Comparison of ENCODE assay signal across 19 mouse cellular contexts in the genomic region with DNA sequence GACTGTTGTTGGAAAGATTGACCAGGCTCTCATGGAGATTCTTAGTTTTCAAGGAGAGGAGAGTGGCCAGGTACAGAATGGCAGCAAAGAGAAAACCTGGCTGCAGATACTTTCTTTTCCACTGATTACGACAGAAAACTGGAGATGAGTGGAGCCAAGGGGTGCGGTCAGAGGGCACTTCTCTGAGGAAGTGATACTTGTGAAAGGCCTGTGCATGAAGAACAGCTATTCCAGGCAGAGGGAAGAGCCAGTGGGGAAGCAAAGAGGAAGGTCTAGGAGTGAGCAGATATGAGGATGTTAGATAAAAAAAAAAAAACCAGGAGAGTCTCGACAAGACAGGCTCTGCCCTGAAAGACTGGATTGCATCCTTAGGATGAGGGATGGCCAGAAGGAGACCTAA.
A peak's percentile ranks its signal among the peaks of the same experiment; 100 is the strongest.
DNase-seq lines count a peak whose midpoint lies in the region; ATAC-seq lines count a peak whose summit lies in the region.
"Had no signal": no experiment of that assay in that cellular context is flagged by ENCODE, and none has a peak within 500 bp of the region (broad histone marks: within the 10 kb centered on the region; RNA-seq: fewer than 3 reads in every experiment).

No protein-coding gene starts in this region.

- no peaks in the 10 kb centered on the region for H3K4me1 ChIP-seq in midbrain, embryonic 16.5 days (ENCODE audit: control insufficient read depth, insufficient read depth, low read length)
- H3K4me1 ChIP-seq: embryonic facial prominence, embryonic 10.5 days; forebrain, embryonic 13.5 days; limb, embryonic 13.5 days had no signal

- ATAC-seq in granulocyte monocyte progenitor cell, adult 5-6 weeks (replicated peaks; ENCODE audit: poor library complexity, severe bottlenecking), result peak; percentile 74
- no peak for ATAC-seq in midbrain, embryonic 16.5 days
- ATAC-seq: forebrain, embryonic 13.5 days; hindbrain, postnatal 0 days had no signal

- H3K9ac ChIP-seq in midbrain, embryonic 16.5 days (ENCODE audit: low read depth, low read length), result no peak overlapping the region
- H3K9ac ChIP-seq: forebrain, embryonic 13.5 days; heart, embryonic 13.5 days; limb, embryonic 13.5 days; liver, embryonic 14.5 days had no signal

- peak; percentile 26 to 34 for DNase-seq in lung, adult 18-20 months
- DNase-seq in lung, postnatal 10 days, result no peak
- peak; percentile 27 for DNase-seq in thymus, postnatal 14 days
- no peak for DNase-seq in thymus, postnatal 4 days
- no peak for DNase-seq in kidney, postnatal 14 days
- DNase-seq: adrenal gland, postnatal 25 days; cerebellum, postnatal 14 days; gastrocnemius, postnatal 25 days; kidney, adult 11 months had no signal

- no peak overlapping the region for H3K27ac ChIP-seq in midbrain, embryonic 16.5 days (ENCODE audit: low read length)
- H3K27ac ChIP-seq: embryonic facial prominence, embryonic 10.5 days; forebrain, embryonic 13.5 days; heart, embryonic 13.5 days; hindbrain, postnatal 0 days; kidney, postnatal 0 days; limb, embryonic 13.5 days; liver, embryonic 14.5 days had no signal

- H3K27me3 ChIP-seq in midbrain, embryonic 16.5 days (ENCODE audit: control insufficient read depth, insufficient read depth, low read depth, low read length), result no peaks in the 10 kb centered on the region
- H3K27me3 ChIP-seq: forebrain, embryonic 13.5 days had no signal

- H3K4me2 ChIP-seq in midbrain, embryonic 16.5 days (ENCODE audit: low read length), result no peak overlapping the region
- H3K4me2 ChIP-seq: forebrain, embryonic 13.5 days; heart, embryonic 13.5 days; limb, embryonic 13.5 days had no signal

- WGBS in midbrain, embryonic 16.5 days, result 83% methylated on average over 3 of the region's 3 CpGs

- H3K9me3 ChIP-seq in midbrain, embryonic 16.5 days (replicated peaks; ENCODE audit: control insufficient read depth, low read length, poor library complexity, severe bottlenecking), result no peaks in the 10 kb centered on the region
- H3K9me3 ChIP-seq: embryonic facial prominence, embryonic 10.5 days; forebrain, embryonic 13.5 days; heart, embryonic 13.5 days; limb, embryonic 13.5 days; megakaryocyte, embryonic 14.5 days had no signal

- H3K4me3 ChIP-seq in midbrain, embryonic 16.5 days (ENCODE audit: low read depth, low read length), result no peak overlapping the region
- H3K4me3 ChIP-seq: embryonic facial prominence, embryonic 10.5 days; forebrain, embryonic 13.5 days; heart, embryonic 13.5 days; limb, embryonic 13.5 days; megakaryocyte, embryonic 14.5 days had no signal

- no peaks in the 10 kb centered on the region for H3K36me3 ChIP-seq in midbrain, embryonic 16.5 days (ENCODE audit: control insufficient read depth, insufficient read depth, low read length)
- H3K36me3 ChIP-seq: embryonic facial prominence, embryonic 10.5 days; heart, embryonic 13.5 days; limb, embryonic 13.5 days had no signal

Comparison
In these comparisons a context has a peak if more than half of its experiments do, and no peak if none do; other contexts are left out.
1. DNase-seq: peak in lung, adult 18-20 months (2 of 2) and thymus, postnatal 14 days (single experiment); none in lung, postnatal 10 days (single experiment), thymus, postnatal 4 days (single experiment) and kidney, postnatal 14 days (single experiment).